ENCODE assay signal across 7 mouse cellular contexts in the genomic region with DNA sequence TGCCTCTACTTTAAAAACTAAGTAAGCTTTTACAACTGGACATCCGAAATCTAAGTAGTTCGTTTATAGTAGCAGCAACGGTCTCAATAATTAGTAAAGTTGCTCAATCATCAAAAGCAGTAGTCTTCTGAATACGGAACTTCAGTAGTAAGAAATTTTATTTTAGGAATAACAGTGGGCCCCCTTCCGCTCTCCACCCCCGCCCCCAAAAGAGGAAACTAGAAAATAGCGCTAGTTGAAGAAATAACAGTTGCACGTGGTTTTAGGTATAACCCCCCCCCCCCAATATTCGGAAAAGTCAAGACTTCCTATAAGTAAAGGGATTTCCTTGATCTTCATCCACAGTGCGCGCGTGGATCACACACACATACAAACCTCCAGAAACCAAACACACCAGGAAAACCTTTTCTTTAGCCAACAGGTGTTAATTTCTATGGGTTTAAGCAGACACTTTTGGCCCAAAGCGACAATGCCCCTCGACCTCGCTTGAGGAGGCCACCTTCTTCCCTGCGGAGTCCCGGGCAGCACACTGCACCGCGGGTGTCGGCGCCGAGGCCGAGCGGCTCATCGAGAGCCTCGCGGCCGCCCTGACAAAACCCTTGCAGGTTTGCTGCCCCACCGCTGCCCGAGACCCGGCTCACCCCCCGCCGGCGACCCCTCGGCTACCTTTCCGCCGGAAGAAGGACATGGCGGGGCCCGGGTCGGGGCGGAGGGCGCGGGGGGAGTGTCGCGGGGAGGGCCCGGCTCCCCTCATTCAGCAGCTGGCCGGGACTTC. TPM values are rescaled to one million over a fixed set of nuclear protein-coding genes. Genes with fewer than 3 reads are reported as not detected.
DNase-seq lines count a peak whose midpoint lies in the region; ATAC-seq and TF ChIP-seq lines count a peak whose summit lies in the region.

No protein-coding gene starts in this region.

- WGBS in lung, postnatal 0 days = under 1% methylated on average over 33 of the region's 47 CpGs

- no peaks in the 10 kb centered on the region for H3K36me3 ChIP-seq in lung, postnatal 0 days (ENCODE audit: insufficient read depth, low read length)

- no peak for TF ChIP-seq CTCF in lung, postnatal 0 days (IDR thresholded peaks at IDR 0.05)
- no peak for TF ChIP-seq CTCF in cortical plate, adult 2 months (IDR thresholded peaks at IDR 0.05; ENCODE audit: extremely low read depth, insufficient read depth, low read length)

- H3K27me3 ChIP-seq in lung, postnatal 0 days (replicated peaks; ENCODE audit: insufficient read depth, low read length) = no peaks in the 10 kb centered on the region

- H3K27ac ChIP-seq in lung, postnatal 0 days (ENCODE audit: low read length) = peak overlapping the region; percentile 94
- peak overlapping the region; percentile 67; the same call in 1 of the 2 replicates for H3K27ac ChIP-seq in cortical plate, adult 2 months (ENCODE audit: insufficient read depth, low read length)

- DNase-seq in lung, postnatal 0 days (ENCODE audit: low spot score) = peak; percentile 26
- DNase-seq in lung, adult 18-20 months = no peak
- no peak for DNase-seq in left cerebral cortex, adult 18-20 months (ENCODE audit: low spot score in 2 of 2)
- DNase-seq in thymus, postnatal 0 days (ENCODE audit: low spot score) = no peak

- no peak for TF ChIP-seq POLR2A in cortical plate, adult 2 months (IDR thresholded peaks at IDR 0.05; ENCODE audit: extremely low read depth, insufficient read depth, low read length)

- ATAC-seq in lung, postnatal 0 days = peak; percentile 50
- peak; percentile 8 for ATAC-seq in inflammation-experienced regulatory T-cells, adult 6 months
- ATAC-seq in monocyte, adult 5-6 weeks (replicated peaks; ENCODE audit: insufficient number of reproducible peaks, low FRiP score, low TSS enrichment, poor library complexity, severe bottlenecking) = peak; percentile 32

- H3K9me3 ChIP-seq in lung, postnatal 0 days (ENCODE audit: low read length) = no peaks in the 10 kb centered on the region

- no peak for TF ChIP-seq EP300 in lung, postnatal 0 days (IDR thresholded peaks at IDR 0.05)

- H3K4me1 ChIP-seq in lung, postnatal 0 days (ENCODE audit: insufficient read depth, low read depth, low read length) = peaks cover 9% of the 10 kb centered on the region; the same call in 1 of the 2 replicates
- H3K4me1 ChIP-seq in cortical plate, adult 2 months (ENCODE audit: control insufficient read depth, insufficient read depth, low read length) = peaks cover 3% of the 10 kb centered on the region; the same call in 1 of the 2 replicates

- peak overlapping the region; percentile 89 for H3K9ac ChIP-seq in lung, postnatal 0 days (replicated peaks; ENCODE audit: low read depth)

- H3K4me3 ChIP-seq in lung, postnatal 0 days (ENCODE audit: low read depth, low read length) = peak overlapping the region; percentile 98
- H3K4me3 ChIP-seq in cortical plate, adult 2 months (ENCODE audit: insufficient read depth, low read length) = peak overlapping the region; percentile 36

- peak overlapping the region; percentile 72 for H3K4me2 ChIP-seq in lung, postnatal 0 days (replicated peaks; ENCODE audit: low read depth, low read length)

RNA-seq across cellular contexts. Expression of a gene that starts 0.5 kb away (rescaled TPM):
- 7.6 and 10.2 TPM in 2 replicates for polyA plus RNA-seq in lung, postnatal 0 days (2015; fragmentation: Nextera tagmentation; extraction: Ambion mirVana)
- 13.7 and 14.2 TPM in 2 replicates for polyA plus RNA-seq in cortical plate, adult 2 months (2012; rRNA removed)
- polyA plus RNA-seq in inflammation-experienced regulatory T-cells, adult 6 months (2017; shearing (Covaris generic)) = 10 to 100 TPM; 20.6 to 26.9 (median 20.9) TPM
- 35.7 to 65.4 TPM (median 59.7 TPM) in 3 replicates for total RNA-seq in monocyte, adult 5-6 weeks (2017)
- 10 to 100 TPM; 32.2 to 32.7 TPM for total RNA-seq in left cerebral cortex, adult 18-20 months (2021)
- 13.0 and 17.5 TPM in 2 replicates for polyA plus RNA-seq in thymus, postnatal 0 days (2015; fragmentation: Nextera tagmentation; extraction: Ambion mirVana)

RNA-seq across cellular contexts. Expression of a gene that starts 27.1 kb away (rescaled TPM):
- 14.7 and 18.6 TPM in 2 replicates for polyA plus RNA-seq in lung, postnatal 0 days (2015; fragmentation: Nextera tagmentation; extraction: Ambion mirVana)
- polyA plus RNA-seq in cortical plate, adult 2 months (2012; rRNA removed) = 42.8 and 43.2 TPM in 2 replicates
- polyA plus RNA-seq in inflammation-experienced regulatory T-cells, adult 6 months (2017; shearing (Covaris generic)) = 1 to 10 TPM in 2 of 3 experiments, under 1 TPM in 1; 0.87 to 6.0 (median 3.3) TPM
- total RNA-seq in monocyte, adult 5-6 weeks (2017) = 37.8 to 63.9 TPM (median 41.1 TPM) in 3 replicates
- total RNA-seq in left cerebral cortex, adult 18-20 months (2021) = 10 to 100 TPM; 72.9 to 77.6 TPM
- 1.7 and 2.1 TPM in 2 replicates for polyA plus RNA-seq in thymus, postnatal 0 days (2015; fragmentation: Nextera tagmentation; extraction: Ambion mirVana)
